Mouse (Mus musculus) hindbrain, embryonic 12.5 days (tissue): ENCODE measurements around the gene Ran. TPM values are rescaled to one million over a fixed set of nuclear protein-coding genes. Genes with fewer than 3 reads are reported as not detected.
A peak's percentile ranks its signal among the peaks of the same experiment; 100 is the strongest.

Source experiments
- ATAC-seq: fragments of 200-750 bp; cut with Nextera tagmentation; 2 replicates; pipeline ENCODE4 v1.8.0; 2017; ENCODE audit warnings: moderate TSS enrichment; ENCODE audit not compliant: low FRiP score
- H3K27ac ChIP-seq: fragments of 300-500 bp; sonication (generic); 2 replicates; pipeline ENCODE4 v1.5.1; 2016; ENCODE audit warnings: mild to moderate bottlenecking
- H3K27me3 ChIP-seq: fragments of 300-500 bp; sonication (generic); 2 replicates; pipeline ENCODE4 v1.6.1; 2016; ENCODE audit warnings: mild to moderate bottlenecking
- H3K36me3 ChIP-seq: fragments of 300-500 bp; sonication (generic); 2 replicates; pipeline ENCODE4 v1.6.1; 2016; ENCODE audit warnings: mild to moderate bottlenecking
- H3K4me1 ChIP-seq: fragments of 300-500 bp; sonication (generic); 2 replicates; pipeline ENCODE4 v1.6.1; 2016
- H3K4me2 ChIP-seq: fragments of 300-500 bp; sonication (generic); replicated peaks from 2 replicates; pipeline ENCODE4 v1.6.1; 2016; ENCODE audit warnings: mild to moderate bottlenecking
- H3K4me3 ChIP-seq: fragments of 300-500 bp; sonication (generic); 2 replicates; pipeline ENCODE4 v1.5.1; 2016; ENCODE audit warnings: mild to moderate bottlenecking
- H3K9ac ChIP-seq: fragments of 300-500 bp; sonication (generic); 2 replicates; pipeline ENCODE4 v1.6.1; 2016; ENCODE audit warnings: mild to moderate bottlenecking, moderate library complexity
- H3K9me3 ChIP-seq: fragments of 300-500 bp; sonication (generic); replicated peaks from 2 replicates; pipeline ENCODE4 v1.6.1; 2016; ENCODE audit warnings: mild to moderate bottlenecking
- WGBS: fragments of 180-500 bp; shearing (Covaris S2); methylation state at CpG from one replicate; pipeline ENCODE4 v1.1.7; 2016; 5-methylcytosine and 5-hydroxymethylcytosine counted together
- polyA plus RNA-seq: library from polyadenylated mRNA; unstranded; fragments of >200 nt; fragmentation: Nextera tagmentation; extraction: Ambion mirVana; gene quantifications from 2 replicates; pipeline ENCODE4 v1.2.1, GENCODE M21; 2016

Ran gene
- polyA plus RNA-seq, 1 experiment from 2014 or later: 547 TPM

GRCm38 (mm10) chr5:129052636-129053355 is 32.9 kb downstream of the Ran start:
- ATAC-seq: peak; percentile 85
- WGBS: 19% methylated on average over 20 of the region's 20 CpGs
- H3K4me3 ChIP-seq: no peak overlapping the region

GRCm38 (mm10) chr5:129054675-129055284 is 34.9 kb downstream of the Ran start:
- WGBS: 89% methylated on average over 9 of the region's 9 CpGs
- Histone ChIP-seq H3K4me2 (no peak overlapping the region), H3K27me3 (no peaks in the 10 kb centered on the region), H3K4me1 (peaks cover 8% of the 10 kb centered on the region), H3K9me3 (no peaks in the 10 kb centered on the region), H3K27ac (no peak overlapping the region), H3K4me3 (no peak overlapping the region), H3K9ac (no peak overlapping the region), H3K36me3 (no peaks in the 10 kb centered on the region)
- ATAC-seq: no peak

More at GRCm38 (mm10) chr5:129052636-129053355, 32.9 kb downstream of the Ran start:
- peak overlapping the region; percentile 30 for H3K4me2 ChIP-seq
- no peaks in the 10 kb centered on the region for H3K36me3 ChIP-seq
- H3K9ac ChIP-seq: no peak overlapping the region
- peaks cover 14% of the 10 kb centered on the region for H3K4me1 ChIP-seq
- no peaks in the 10 kb centered on the region for H3K9me3 ChIP-seq
- H3K27ac ChIP-seq: peak overlapping the region; percentile 83
- no peaks in the 10 kb centered on the region for H3K27me3 ChIP-seq

- Histone ChIP-seq H3K4me2 (no peak overlapping the region), H3K27ac (no peak overlapping the region), H3K27me3 (peaks cover 10% of the 10 kb centered on the region), H3K9me3 (no peaks in the 10 kb centered on the region), H3K4me3 (no peak overlapping the region), H3K4me1 (peaks cover 6% of the 10 kb centered on the region), H3K36me3 (no peaks in the 10 kb centered on the region), H3K9ac (no peak overlapping the region)
- ATAC-seq: no peak
- WGBS: 85% methylated on average over 3 of the region's 3 CpGs
Observed at GRCm38 (mm10) chr5:129059116-129059515, 39.2 kb downstream of the Ran start.

- 24% methylated on average over 13 of the region's 13 CpGs for WGBS
- Histone ChIP-seq H3K4me2 (no peak overlapping the region), H3K4me3 (no peak overlapping the region), H3K27ac (no peak overlapping the region), H3K9ac (no peak overlapping the region), H3K4me1 (peaks cover 6% of the 10 kb centered on the region), H3K36me3 (no peaks in the 10 kb centered on the region), H3K27me3 (peaks cover 10% of the 10 kb centered on the region), H3K9me3 (no peaks in the 10 kb centered on the region)
- peak; percentile 51; the same call in 1 of the 2 replicates for ATAC-seq
Observed at GRCm38 (mm10) chr5:129061579-129061978, 41.7 kb downstream of the Ran start.

- ATAC-seq: peak; percentile 35
- peaks cover 6% of the 10 kb centered on the region for H3K4me1 ChIP-seq
- H3K27me3 ChIP-seq: peaks cover 10% of the 10 kb centered on the region
- H3K9me3 ChIP-seq: no peaks in the 10 kb centered on the region
- WGBS: 17% methylated on average over 21 of the region's 21 CpGs
- H3K4me3 ChIP-seq: peak overlapping the region; percentile 14; the same call in 1 of the 2 replicates
- H3K4me2 ChIP-seq: peak overlapping the region; percentile 51
- 0 out of 2 replicates have a peak overlapping the region, but pooled peaks have one; percentile 27 for H3K9ac ChIP-seq
- H3K27ac ChIP-seq: no peak overlapping the region
- no peaks in the 10 kb centered on the region for H3K36me3 ChIP-seq
Observed at GRCm38 (mm10) chr5:129063037-129063791, 43.3 kb downstream of the Ran start.

- Histone ChIP-seq H3K4me1 (peaks cover 6% of the 10 kb centered on the region), H3K9ac (0 out of 2 replicates have a peak overlapping the region, but pooled peaks have one; percentile 27), H3K4me3 (peak overlapping the region; percentile 14; the same call in 1 of the 2 replicates), H3K36me3 (no peaks in the 10 kb centered on the region), H3K27me3 (peaks cover 10% of the 10 kb centered on the region), H3K4me2 (peak overlapping the region; percentile 51), H3K27ac (no peak overlapping the region), H3K9me3 (no peaks in the 10 kb centered on the region)
- WGBS: 51% methylated on average over 8 of the region's 8 CpGs
- no peak for ATAC-seq
Observed at GRCm38 (mm10) chr5:129063792-129064087, 43.9 kb downstream of the Ran start.

GRCm38 (mm10) chr5:129064186-129064585 is 44.3 kb downstream of the Ran start:
- ATAC-seq: no peak
- WGBS: 61% methylated on average over 11 of the region's 11 CpGs
- H3K4me2 ChIP-seq: no peak overlapping the region
- peaks cover 6% of the 10 kb centered on the region for H3K4me1 ChIP-seq
- H3K4me3 ChIP-seq: no peak overlapping the region
- H3K27me3 ChIP-seq: peaks cover 10% of the 10 kb centered on the region
- H3K27ac ChIP-seq: no peak overlapping the region
- H3K9me3 ChIP-seq: no peaks in the 10 kb centered on the region
- H3K9ac ChIP-seq: no peak overlapping the region
- no peaks in the 10 kb centered on the region for H3K36me3 ChIP-seq

- peaks cover 6% of the 10 kb centered on the region for H3K4me1 ChIP-seq
- no peak overlapping the region for H3K4me2 ChIP-seq
- no peaks in the 10 kb centered on the region for H3K36me3 ChIP-seq
- no peak overlapping the region for H3K27ac ChIP-seq
- no peaks in the 10 kb centered on the region for H3K9me3 ChIP-seq
- H3K4me3 ChIP-seq: no peak overlapping the region
- 76% methylated on average over 12 of the region's 12 CpGs for WGBS
- no peak overlapping the region for H3K9ac ChIP-seq
- peaks cover 10% of the 10 kb centered on the region for H3K27me3 ChIP-seq
- no peak for ATAC-seq
Observed at GRCm38 (mm10) chr5:129065301-129065700, 45.4 kb downstream of the Ran start.

GRCm38 (mm10) chr5:129065946-129066345 is 46.1 kb downstream of the Ran start:
- Histone ChIP-seq H3K27me3 (peaks cover 5% of the 10 kb centered on the region), H3K9me3 (no peaks in the 10 kb centered on the region), H3K27ac (no peak overlapping the region), H3K4me2 (no peak overlapping the region), H3K4me1 (peaks cover 10% of the 10 kb centered on the region), H3K36me3 (no peaks in the 10 kb centered on the region), H3K4me3 (no peak overlapping the region), H3K9ac (no peak overlapping the region)
- 82% methylated on average over 9 of the region's 9 CpGs for WGBS
- ATAC-seq: no peak

- Histone ChIP-seq H3K9ac (no peak overlapping the region), H3K9me3 (no peaks in the 10 kb centered on the region), H3K4me1 (peaks cover 11% of the 10 kb centered on the region), H3K36me3 (no peaks in the 10 kb centered on the region), H3K4me3 (no peak overlapping the region), H3K4me2 (no peak overlapping the region), H3K27me3 (peaks cover 5% of the 10 kb centered on the region; the same call in 1 of the 2 replicates), H3K27ac (no peak overlapping the region)
- whole genome bisulfite sequencing: 89% methylated on average over 8 of the region's 8 CpGs
- no peak for ATAC-seq
Observed at GRCm38 (mm10) chr5:129066541-129067230, 46.8 kb downstream of the Ran start.

- Histone ChIP-seq H3K27me3 (peaks cover 5% of the 10 kb centered on the region; the same call in 1 of the 2 replicates), H3K36me3 (no peaks in the 10 kb centered on the region), H3K4me2 (no peak overlapping the region), H3K4me3 (no peak overlapping the region), H3K4me1 (peaks cover 13% of the 10 kb centered on the region), H3K9me3 (no peaks in the 10 kb centered on the region), H3K27ac (no peak overlapping the region), H3K9ac (no peak overlapping the region)
- WGBS: 83% methylated on average over 13 of the region's 13 CpGs
- ATAC-seq: no peak
Observed at GRCm38 (mm10) chr5:129067231-129067834, 47.5 kb downstream of the Ran start.
